ENCODE assay signal across 8 mouse cellular contexts in the genomic region with DNA sequence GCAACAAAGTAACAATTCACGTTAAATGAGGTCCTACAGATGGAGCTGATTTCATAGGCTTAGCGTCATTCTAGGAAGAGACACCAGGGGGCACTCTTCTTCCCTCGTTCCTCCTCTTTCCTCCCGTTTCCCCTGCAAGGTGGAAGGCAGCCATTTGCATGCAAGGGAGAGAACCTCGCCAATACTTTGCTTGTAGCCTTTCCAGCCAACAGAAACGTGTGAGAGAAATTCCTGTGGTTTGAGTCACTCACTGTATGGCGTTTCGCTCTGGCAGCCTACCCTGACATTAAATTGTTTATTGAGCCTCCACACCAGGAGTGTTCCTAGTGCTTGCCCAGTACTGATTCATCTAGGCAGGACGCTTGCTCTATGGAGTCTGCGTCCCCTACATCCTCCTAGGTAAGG.
DNase-seq lines count a peak whose midpoint lies in the region; ATAC-seq and TF ChIP-seq lines count a peak whose summit lies in the region.

No protein-coding gene starts in this region.

- peak; percentile 53 for ATAC-seq in midbrain, embryonic 13.5 days

- no peaks in the 10 kb centered on the region for H3K9me3 ChIP-seq in limb, embryonic 10.5 days (replicated peaks)
- H3K9me3 ChIP-seq in midbrain, embryonic 13.5 days = no peaks in the 10 kb centered on the region

- DNase-seq in thymus, adult 2 months = peak; percentile 64
- DNase-seq in thymus, adult 18-20 months = no peak
- DNase-seq in embryo, embryonic 9.5 days (ENCODE audit: extremely low spot score) = peak; percentile 80
- peak; percentile 74 for DNase-seq in heart, adult 8-10 months (ENCODE audit: low spot score)
- DNase-seq in kidney, adult 2 months = peak; percentile 80
- DNase-seq in limb, embryonic 10.5 days (ENCODE audit: low spot score) = peak; percentile 81
- peak; percentile 58 for DNase-seq in splenic B cell, adult 2 months (ENCODE audit: low read depth, low spot score)

- no peak overlapping the region for H3K27ac ChIP-seq in thymus, adult 2 months (ENCODE audit: control insufficient read depth, insufficient read depth, low read length)
- H3K27ac ChIP-seq in kidney, adult 2 months (ENCODE audit: insufficient read depth, low read depth, low read length) = no peak overlapping the region
- H3K27ac ChIP-seq in limb, embryonic 10.5 days = no peak overlapping the region
- no peak overlapping the region for H3K27ac ChIP-seq in midbrain, embryonic 13.5 days

- H3K27me3 ChIP-seq in thymus, adult 2 months (ENCODE audit: control insufficient read depth, insufficient read depth, low read length) = no peaks in the 10 kb centered on the region
- no peaks in the 10 kb centered on the region for H3K27me3 ChIP-seq in kidney, adult 2 months (replicated peaks; ENCODE audit: control insufficient read depth, insufficient read depth, low read length)
- no peaks in the 10 kb centered on the region for H3K27me3 ChIP-seq in limb, embryonic 10.5 days (ENCODE audit: low read depth, poor library complexity, severe bottlenecking)
- H3K27me3 ChIP-seq in midbrain, embryonic 13.5 days = no peaks in the 10 kb centered on the region
- no peaks in the 10 kb centered on the region for H3K27me3 ChIP-seq in splenic B cell, adult 2 months (ENCODE audit: control insufficient read depth, insufficient read depth, low read length, poor library complexity, severe bottlenecking)

- H3K4me2 ChIP-seq in midbrain, embryonic 13.5 days (replicated peaks) = peak overlapping the region; percentile 45

- 0 out of 2 replicates have a peak, but pooled peaks cover 2% of the 10 kb centered on the region for H3K4me1 ChIP-seq in thymus, adult 2 months (replicated peaks; ENCODE audit: control insufficient read depth, insufficient read depth, low read length)
- no peaks in the 10 kb centered on the region for H3K4me1 ChIP-seq in kidney, adult 2 months (ENCODE audit: control insufficient read depth, insufficient read depth, low read length)
- H3K4me1 ChIP-seq in limb, embryonic 10.5 days = peaks cover 7% of the 10 kb centered on the region; the same call in 1 of the 2 replicates
- no peaks in the 10 kb centered on the region for H3K4me1 ChIP-seq in midbrain, embryonic 13.5 days (replicated peaks)

- no peak overlapping the region for H3K9ac ChIP-seq in midbrain, embryonic 13.5 days (replicated peaks)

- no peak for TF ChIP-seq POLR2A in thymus, adult 2 months (IDR thresholded peaks at IDR 0.05; ENCODE audit: control insufficient read depth, extremely low read depth, insufficient read depth, low read length, poor library complexity)
- TF ChIP-seq POLR2A in kidney, adult 2 months (IDR thresholded peaks at IDR 0.05; ENCODE audit: low read depth, low read length) = no peak

- no peaks in the 10 kb centered on the region for H3K36me3 ChIP-seq in thymus, adult 2 months (ENCODE audit: control insufficient read depth, insufficient read depth, low read length)
- no peaks in the 10 kb centered on the region for H3K36me3 ChIP-seq in kidney, adult 2 months (ENCODE audit: control insufficient read depth, insufficient read depth, low read length)
- no peaks in the 10 kb centered on the region for H3K36me3 ChIP-seq in limb, embryonic 10.5 days
- H3K36me3 ChIP-seq in midbrain, embryonic 13.5 days = no peaks in the 10 kb centered on the region
- no peaks in the 10 kb centered on the region for H3K36me3 ChIP-seq in splenic B cell, adult 2 months (ENCODE audit: control insufficient read depth, insufficient read depth, low read length, poor library complexity, severe bottlenecking)

- H3K4me3 ChIP-seq in thymus, adult 2 months (ENCODE audit: control insufficient read depth, insufficient read depth, low read length) = no peak overlapping the region
- no peak overlapping the region for H3K4me3 ChIP-seq in kidney, adult 2 months (ENCODE audit: insufficient read depth, low read depth, low read length)
- H3K4me3 ChIP-seq in limb, embryonic 10.5 days = peak overlapping the region; percentile 30
- H3K4me3 ChIP-seq in midbrain, embryonic 13.5 days (replicated peaks) = 0 out of 2 replicates have a peak overlapping the region, but pooled peaks have one; percentile 16

- WGBS in thymus, adult 2 months = 25% methylated on average over 10 of the region's 10 CpGs
- 9% methylated on average over 10 of the region's 10 CpGs for WGBS in kidney, adult 2 months
- 18% methylated on average over 10 of the region's 10 CpGs for WGBS in limb, embryonic 10.5 days
- 15% methylated on average over 10 of the region's 10 CpGs for WGBS in midbrain, embryonic 13.5 days

- TF ChIP-seq CTCF in thymus, adult 2 months (IDR thresholded peaks at IDR 0.05; ENCODE audit: borderline replicate concordance, control insufficient read depth, extremely low read depth, insufficient read depth, low read length, poor library complexity) = peak; percentile 16; the same call in 1 of the 2 replicates
- TF ChIP-seq CTCF in kidney, adult 2 months (conservative IDR thresholded peaks at IDR 0.05; ENCODE audit: insufficient read depth, insufficient read length, low read depth, low read length) = peak; percentile 87

Comparison
In these comparisons a context has a peak if more than half of its experiments do, and no peak if none do; other contexts are left out.
1. DNase-seq: peak in thymus, adult 2 months (single experiment), embryo, embryonic 9.5 days (single experiment), heart, adult 8-10 months (single experiment), kidney, adult 2 months (single experiment), limb, embryonic 10.5 days (single experiment) and splenic B cell, adult 2 months (single experiment); none in thymus, adult 18-20 months (0 of 2).
2. H3K4me3 ChIP-seq: peak in limb, embryonic 10.5 days (single experiment) and midbrain, embryonic 13.5 days (single experiment); none in thymus, adult 2 months (single experiment) and kidney, adult 2 months (single experiment).